Mouse (Mus musculus) lung, embryonic 16.5 days (tissue): Measurements from ENCODE around the gene Fntb. TPM values are rescaled to one million over a fixed set of nuclear protein-coding genes. Genes with fewer than 3 reads are reported as not detected.
A peak's percentile ranks its signal among the peaks of the same experiment; 100 is the strongest.
"Not testable (repeated sequence)": the region's sequence is repeated elsewhere in the genome, so short reads cannot be mapped to it uniquely, and the experiment has no call there.

ENCODE experiments used
- ATAC-seq: fragments of 200-750 bp; cut with Nextera tagmentation; 2 replicates; pipeline ENCODE4 v1.8.0; 2017; ENCODE audit warnings: low read depth, mild to moderate bottlenecking, moderate library complexity
- H3K27ac ChIP-seq: fragments of 300-500 bp; sonication (generic); 2 replicates; pipeline ENCODE4 v1.5.1; 2014; ENCODE audit warnings: mild to moderate bottlenecking, control low read depth, low read length
- H3K27me3 ChIP-seq: fragments of 300-500 bp; sonication (generic); 2 replicates; pipeline ENCODE4 v1.6.1; 2014; ENCODE audit warnings: low read depth, low read length, mixed read lengths; ENCODE audit not compliant: control insufficient read depth, insufficient read depth
- H3K36me3 ChIP-seq: fragments of 300-500 bp; sonication (generic); 2 replicates; pipeline ENCODE4 v1.6.1; 2014; ENCODE audit warnings: low read length; ENCODE audit not compliant: control insufficient read depth, insufficient read depth
- H3K4me1 ChIP-seq: fragments of 300-500 bp; sonication (generic); replicated peaks from 2 replicates; pipeline ENCODE4 v1.6.1; 2014; ENCODE audit warnings: low read length, mixed read lengths; ENCODE audit not compliant: control insufficient read depth, insufficient read depth
- H3K4me2 ChIP-seq: fragments of 300-500 bp; sonication (generic); 2 replicates; pipeline ENCODE4 v1.6.1; 2014; ENCODE audit warnings: low read depth, low read length, control low read depth
- H3K4me3 ChIP-seq: fragments of 300-500 bp; sonication (generic); 2 replicates; pipeline ENCODE4 v1.5.1; 2014; ENCODE audit warnings: mild to moderate bottlenecking, low read length, control low read depth
- H3K9ac ChIP-seq: fragments of 300-500 bp; sonication (generic); 2 replicates; pipeline ENCODE4 v1.6.1; 2014; ENCODE audit warnings: low read length, control low read depth
- H3K9me3 ChIP-seq: fragments of 300-500 bp; sonication (generic); 2 replicates; pipeline ENCODE4 v1.6.1; 2016; ENCODE audit warnings: low read length; ENCODE audit not compliant: control insufficient read depth
- WGBS: fragments of 180-500 bp; shearing (Covaris S2); extraction: QIAGEN DNeasy Blood & Tissue Kit; methylation state at CpG from one replicate; pipeline ENCODE4 v1.1.7; 2014; 5-methylcytosine and 5-hydroxymethylcytosine counted together
- polyA plus RNA-seq: library from polyadenylated mRNA; unstranded; fragments of >200 nt; fragmentation: Nextera tagmentation; extraction: Ambion mirVana; gene quantifications from 2 replicates; pipeline ENCODE4 v1.2.1, GENCODE M21; 2015

Gene Fntb
- polyA plus RNA-seq, 1 experiment from 2014 or later, result 39.0 TPM

DNA sequence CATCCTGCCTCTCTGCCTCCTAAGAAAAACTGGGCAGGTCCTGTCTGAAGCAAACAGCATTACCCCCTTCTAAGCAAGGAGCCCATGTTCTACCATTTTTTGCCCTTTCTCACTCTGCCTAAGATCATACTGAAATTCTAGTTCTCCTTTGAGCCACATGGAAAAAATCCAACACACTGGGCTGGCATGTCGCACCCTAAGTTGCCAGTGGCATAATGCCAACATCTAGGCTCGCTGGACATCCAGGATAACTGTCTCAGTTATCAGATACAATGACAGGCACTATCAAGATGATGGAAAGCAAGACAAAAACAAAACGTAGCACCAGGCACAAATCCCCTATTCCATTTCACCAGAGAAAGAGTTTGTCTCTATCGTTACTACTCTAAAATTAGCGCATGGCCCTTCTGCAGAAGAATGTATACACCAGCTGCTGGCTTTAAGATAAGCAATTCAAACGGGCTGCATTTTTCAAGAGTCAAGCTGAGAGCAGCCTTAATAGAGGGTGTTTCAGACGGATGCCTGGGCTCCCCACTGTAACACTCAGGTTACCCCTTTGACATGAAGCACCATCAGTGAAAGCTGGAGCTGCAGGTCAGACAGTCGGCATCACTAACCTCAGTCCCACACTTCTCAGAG lies 25.2 kb downstream of the Fntb start:
- H3K27ac ChIP-seq, result peak overlapping the region; percentile 4; the same call in 1 of the 2 replicates
- no peak overlapping the region for H3K4me3 ChIP-seq
- H3K9ac ChIP-seq, result no peak overlapping the region
- no peaks in the 10 kb centered on the region for H3K27me3 ChIP-seq
- WGBS, result 4% methylated on average over 8 of the region's 8 CpGs
- no peaks in the 10 kb centered on the region for H3K9me3 ChIP-seq
- H3K4me2 ChIP-seq, result no peak overlapping the region; the same call in 1 of the 2 replicates
- ATAC-seq, result peak; percentile 69
- H3K4me1 ChIP-seq, result peaks cover 12% of the 10 kb centered on the region
- H3K36me3 ChIP-seq, result no peaks in the 10 kb centered on the region

DNA sequence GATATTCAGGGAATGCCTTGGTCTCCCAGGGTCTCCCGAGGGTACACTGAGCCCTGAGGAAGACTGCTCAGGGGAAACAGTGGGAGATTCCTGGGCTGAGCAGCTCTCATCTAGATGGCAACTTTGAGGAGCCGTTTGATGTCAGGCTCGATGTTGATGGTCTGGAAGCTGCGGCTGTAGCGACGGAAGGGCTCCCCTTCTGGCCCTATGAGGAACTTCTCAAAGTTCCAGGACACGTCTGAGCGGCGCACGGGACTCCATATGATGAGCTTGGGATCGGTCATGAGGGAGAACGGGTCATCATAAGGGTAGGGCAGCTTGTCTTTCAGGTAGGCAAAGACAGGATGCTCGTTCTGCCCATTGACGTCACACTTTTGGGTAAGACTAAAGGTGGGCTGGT lies 27.2 kb downstream of the Fntb start:
- not testable (repeated sequence) for H3K4me3 ChIP-seq, H3K36me3 ChIP-seq, H3K9me3 ChIP-seq, H3K27ac ChIP-seq, ATAC-seq, H3K9ac ChIP-seq, H3K4me2 ChIP-seq, H3K27me3 ChIP-seq
- 43% methylated on average over 14 of the region's 14 CpGs for WGBS
- H3K4me1 ChIP-seq, result peaks cover 12% of the 10 kb centered on the region

DNA sequence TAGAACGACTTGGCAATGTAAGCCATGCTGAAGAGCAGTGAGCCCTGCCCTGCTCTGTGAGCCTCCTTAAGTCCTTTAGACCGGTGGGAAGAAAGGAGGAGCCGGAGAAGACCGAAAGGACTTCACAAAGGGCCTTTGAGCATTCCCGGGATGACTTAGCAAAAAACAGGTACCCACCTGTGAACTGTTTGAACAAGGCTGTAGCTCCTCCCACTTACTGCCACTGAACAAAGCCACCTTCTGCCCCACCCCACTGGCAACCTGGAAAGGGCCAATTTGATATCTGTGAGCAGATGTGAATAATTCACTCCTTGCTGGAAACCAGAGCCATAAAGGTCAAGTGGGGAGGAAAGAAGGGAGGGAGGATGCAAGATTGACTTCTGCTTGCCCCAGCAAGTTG lies 30.0 kb downstream of the Fntb start, which contains the start of gene Gpx2:
Gene Gpx2 (minus strand): TSS at position 205 of the 400 bp plus-strand sequence.
- Histone ChIP-seq H3K9ac (no peak within 1 kb of the TSS), H3K4me2 (peak within 1 kb of the TSS; percentile 23; the same call in 1 of the 2 replicates), H3K4me3 (no peak within 1 kb of the TSS), H3K4me1 (peaks cover 8% of the 10 kb centered on the region), H3K36me3 (no peaks in the 10 kb centered on the region), H3K9me3 (no peaks in the 10 kb centered on the region), H3K27me3 (no peaks in the 10 kb centered on the region), H3K27ac (no peak within 1 kb of the TSS; the same call in 1 of the 2 replicates)
- WGBS, result 54% methylated on average over 5 of the region's 5 CpGs
- 0 out of 2 replicates have a peak, but pooled peaks have one; percentile 46 for ATAC-seq

DNA sequence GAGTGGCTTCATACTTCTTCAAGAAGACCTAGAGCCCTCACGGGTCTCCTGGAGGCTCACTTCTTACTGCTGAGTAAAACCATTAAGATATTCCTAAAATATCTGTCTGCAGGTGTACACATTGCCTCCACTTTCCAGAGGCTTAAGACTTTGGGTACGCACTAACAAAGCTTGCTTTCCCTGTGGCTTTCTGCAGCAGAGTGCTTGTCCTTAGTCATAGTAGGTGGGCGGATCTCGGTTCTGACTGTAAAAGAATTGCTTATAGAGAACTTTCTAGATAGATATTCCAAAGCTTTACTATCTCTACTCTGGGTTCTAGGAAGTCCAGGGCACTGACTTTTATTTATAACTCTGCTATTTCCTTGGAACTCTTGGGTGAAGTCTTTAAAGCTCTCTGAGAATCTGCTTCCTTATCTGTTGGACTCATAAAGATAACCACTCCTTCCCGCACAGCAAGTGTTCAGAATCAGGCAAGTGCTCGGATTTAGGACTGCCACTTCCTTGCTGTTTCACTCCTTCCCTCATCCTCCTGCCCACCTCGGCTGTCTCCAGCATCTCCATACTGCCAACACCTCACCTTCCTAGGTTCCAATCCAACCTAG lies 31.6 kb downstream of the Fntb start:
- H3K4me3 ChIP-seq, result no peak overlapping the region
- no peaks in the 10 kb centered on the region for H3K9me3 ChIP-seq
- H3K27ac ChIP-seq, result no peak overlapping the region
- H3K4me1 ChIP-seq, result no peaks in the 10 kb centered on the region; the same call in 1 of the 2 replicates
- H3K27me3 ChIP-seq, result no peaks in the 10 kb centered on the region
- no peaks in the 10 kb centered on the region for H3K36me3 ChIP-seq
- no peak overlapping the region for H3K9ac ChIP-seq
- no peak overlapping the region for H3K4me2 ChIP-seq
- no peak for ATAC-seq
- WGBS, result 67% methylated on average over 7 of the region's 7 CpGs

DNA sequence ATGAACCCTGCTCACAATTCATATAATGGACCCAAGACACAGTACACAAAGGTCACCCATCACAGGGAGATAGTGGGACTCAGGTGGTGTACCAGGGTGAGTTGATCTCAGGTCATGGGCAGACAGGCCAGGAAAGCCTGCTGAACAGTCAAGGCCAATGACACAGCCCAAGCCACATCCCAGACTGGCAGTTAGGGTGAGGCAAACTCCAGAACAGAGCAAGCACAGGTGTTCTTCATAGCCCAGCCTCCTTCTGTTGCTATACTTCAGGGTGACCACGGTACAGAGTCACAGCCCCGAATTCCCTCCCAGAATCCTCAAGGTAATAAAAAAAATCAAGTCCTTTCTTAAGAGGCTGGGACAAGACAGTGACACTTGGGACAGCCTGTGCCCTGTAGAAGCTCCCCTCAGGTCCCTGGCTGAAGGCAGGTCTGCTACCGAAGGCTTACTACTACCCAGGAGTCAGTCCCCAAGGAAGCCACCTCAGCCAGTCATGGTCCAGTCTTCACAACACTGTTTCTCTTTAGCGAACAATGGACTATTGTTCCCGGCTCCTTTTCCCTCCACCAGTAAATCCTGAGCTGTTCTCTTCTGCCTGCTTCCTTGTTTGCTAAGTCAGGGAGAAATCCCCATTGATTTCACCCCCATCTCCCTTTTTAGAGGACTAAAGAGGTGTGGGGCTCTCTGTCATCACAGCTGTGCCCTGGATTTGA lies 32.8 kb downstream of the Fntb start:
- Histone ChIP-seq H3K4me1 (no peaks in the 10 kb centered on the region; the same call in 1 of the 2 replicates), H3K9ac (no peak overlapping the region), H3K36me3 (no peaks in the 10 kb centered on the region), H3K4me2 (no peak overlapping the region), H3K27me3 (no peaks in the 10 kb centered on the region), H3K27ac (no peak overlapping the region; the same call in 1 of the 2 replicates), H3K4me3 (no peak overlapping the region), H3K9me3 (no peaks in the 10 kb centered on the region)
- 46% methylated on average over 5 of the region's 5 CpGs for WGBS
- no peak for ATAC-seq

DNA sequence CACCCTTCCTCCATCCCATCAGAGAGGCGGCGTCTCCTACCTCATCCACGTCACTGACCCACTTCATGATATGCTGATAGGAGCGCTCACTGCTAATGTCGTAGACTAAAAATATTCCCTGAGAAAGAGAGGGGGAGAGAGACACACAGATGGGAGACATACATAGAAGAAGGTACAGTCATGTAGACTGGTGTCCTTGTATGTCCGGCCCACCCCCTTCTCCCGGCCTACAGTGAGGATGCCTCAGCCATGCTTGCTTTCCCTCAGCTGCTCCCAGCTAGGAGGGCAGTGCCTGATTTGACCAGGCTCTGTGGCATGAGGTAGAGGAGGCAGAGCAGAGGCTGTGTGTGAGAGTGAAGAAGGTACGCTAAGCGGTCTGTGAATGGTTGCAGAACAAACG lies 37.6 kb downstream of the Fntb start:
- Histone ChIP-seq H3K4me1 (no peaks in the 10 kb centered on the region), H3K4me2 (no peak overlapping the region), H3K9ac (no peak overlapping the region), H3K27me3 (no peaks in the 10 kb centered on the region), H3K36me3 (no peaks in the 10 kb centered on the region), H3K4me3 (no peak overlapping the region), H3K27ac (no peak overlapping the region), H3K9me3 (no peaks in the 10 kb centered on the region)
- ATAC-seq, result no peak
- 87% methylated on average over 10 of the region's 10 CpGs for WGBS

DNA sequence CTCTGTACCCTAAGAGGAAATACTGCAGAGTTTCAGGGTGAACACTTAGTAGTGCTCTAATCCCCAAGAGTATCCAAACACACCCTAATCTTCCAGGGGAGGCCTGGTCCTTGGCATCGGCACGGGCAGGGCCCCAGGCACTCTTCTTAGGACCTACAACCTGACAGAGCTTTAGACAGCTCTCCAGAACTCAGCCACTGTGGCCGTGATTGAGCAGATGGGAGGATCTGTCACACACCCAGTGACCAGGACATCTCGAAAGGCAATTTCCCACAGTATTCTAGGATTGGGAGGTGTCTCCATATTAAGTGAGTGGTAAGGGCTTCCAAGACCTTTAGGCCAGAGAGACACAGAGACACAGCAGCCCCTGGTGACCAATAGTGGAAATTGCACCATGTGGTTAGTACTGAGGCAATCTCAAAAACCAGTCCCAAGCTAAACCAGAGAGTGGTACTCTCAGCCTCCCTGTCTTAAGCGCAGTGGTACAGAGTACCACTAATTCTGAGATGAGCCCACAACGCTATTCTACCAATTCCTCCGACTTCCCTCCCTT lies 38.4 kb downstream of the Fntb start:
- peak; percentile 58; the same call in 1 of the 2 replicates for ATAC-seq
- Histone ChIP-seq H3K4me1 (no peaks in the 10 kb centered on the region), H3K9me3 (no peaks in the 10 kb centered on the region), H3K36me3 (no peaks in the 10 kb centered on the region), H3K9ac (no peak overlapping the region), H3K4me3 (no peak overlapping the region), H3K4me2 (no peak overlapping the region), H3K27me3 (no peaks in the 10 kb centered on the region), H3K27ac (no peak overlapping the region)
- 49% methylated on average over 7 of the region's 7 CpGs for WGBS

DNA sequence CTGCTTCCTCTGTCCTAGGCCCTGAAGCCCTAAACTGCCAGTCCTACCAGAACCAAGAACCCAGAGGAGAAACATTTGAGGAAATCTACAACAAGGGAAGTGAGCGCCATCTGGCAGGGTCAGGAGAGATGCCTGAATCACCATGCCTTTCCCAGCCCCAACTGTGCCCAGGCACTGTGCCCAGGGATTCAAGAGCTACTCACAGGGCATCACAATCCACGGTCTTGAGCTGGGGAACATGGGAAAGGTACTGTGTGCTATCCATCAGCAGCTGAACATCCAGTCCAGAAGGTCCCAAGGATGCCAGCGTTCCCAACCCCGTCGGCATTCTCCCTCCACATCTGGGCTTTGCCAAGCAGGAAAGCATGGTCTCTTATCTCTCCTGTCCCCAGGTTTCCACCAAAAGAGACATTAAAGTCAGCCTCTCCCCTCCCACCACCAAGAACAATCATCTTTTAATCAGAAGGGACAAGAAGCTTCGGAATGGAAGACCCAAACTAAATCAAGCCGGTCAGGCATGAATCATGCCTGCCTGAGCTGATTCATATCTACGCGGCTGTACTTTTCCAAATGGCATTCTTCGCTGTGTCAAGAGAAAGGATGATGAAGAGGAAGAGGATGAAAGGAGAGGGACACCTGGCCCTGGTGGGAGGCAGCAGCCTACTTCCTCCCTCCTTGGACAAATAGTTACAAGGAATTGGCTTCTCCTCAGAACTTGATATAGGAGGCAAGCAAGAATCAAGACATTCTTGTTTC lies 39.8 kb downstream of the Fntb start:
- Histone ChIP-seq H3K27ac (no peak overlapping the region), H3K4me3 (no peak overlapping the region), H3K4me1 (no peaks in the 10 kb centered on the region), H3K4me2 (no peak overlapping the region), H3K27me3 (no peaks in the 10 kb centered on the region), H3K9ac (no peak overlapping the region), H3K9me3 (no peaks in the 10 kb centered on the region), H3K36me3 (no peaks in the 10 kb centered on the region)
- WGBS, result 82% methylated on average over 10 of the region's 10 CpGs
- no peak for ATAC-seq
